Mouse (Mus musculus): ENCODE results near the gene Rgl2.

- TF ChIP-seq CTCF (IDR thresholded peaks at IDR 0.05; ENCODE audit: low read depth, low read length), result no peak
- TF ChIP-seq GATA1 (IDR thresholded peaks at IDR 0.05; ENCODE audit: borderline replicate concordance, low read length), result no peak
- TF ChIP-seq TAL1 (conservative IDR thresholded peaks at IDR 0.05; ENCODE audit: low read depth, low read length), result no peak
Measured at GRCm38 (mm10) chr17:33955555-33956214, 26.3 kb downstream of the Rgl2 start, which contains the start of the genes Vps52 and Rps18.

Data from G1E (cell line).